Mouse (Mus musculus): ENCODE data around the gene Olfr530. TPM values are rescaled to one million over a fixed set of nuclear protein-coding genes. Genes with fewer than 3 reads are reported as not detected.

Olfr530 gene
- total RNA-seq (2014; rRNA removed) (not detected in 2 replicates), polyA plus RNA-seq (2015; fragmentation: Nextera tagmentation; extraction: Ambion mirVana) (not detected in 2 replicates)

DNA sequence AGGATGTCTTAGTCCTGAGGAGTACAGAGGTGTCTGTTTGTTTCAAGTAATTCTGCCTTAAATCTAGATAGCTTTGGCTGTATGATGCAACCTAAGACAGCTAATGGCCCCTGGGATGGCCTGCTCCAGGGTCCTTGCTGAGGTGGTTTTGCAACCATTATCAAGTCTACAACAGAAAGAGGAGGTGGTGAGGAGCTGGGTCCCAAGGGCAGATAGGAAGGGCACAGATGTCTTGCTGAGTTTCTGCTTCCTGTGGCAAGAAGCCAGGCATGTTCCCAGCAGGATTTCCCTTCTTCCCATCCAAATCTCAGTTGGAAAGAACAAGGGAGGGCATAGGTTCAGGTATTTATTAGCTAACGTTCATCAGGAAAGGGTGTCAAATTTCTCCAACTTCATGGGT is at the start of gene Olfr530:
Gene Olfr530 (minus strand): TSS at position 101 of the 400 bp plus-strand sequence.
- Histone ChIP-seq H3K9ac (replicated peaks; ENCODE audit: low read length, poor library complexity, severe bottlenecking) (no peak within 1 kb of the TSS), H3K36me3 (ENCODE audit: insufficient read depth, low read length) (no peaks in the 10 kb centered on the region), H3K4me1 (ENCODE audit: insufficient read depth, low read length) (no peaks in the 10 kb centered on the region), H3K4me3 (ENCODE audit: low read depth, low read length) (no peak within 1 kb of the TSS), H3K27ac (ENCODE audit: low read depth, low read length) (no peak within 1 kb of the TSS), H3K4me2 (ENCODE audit: low read depth, low read length, poor library complexity, severe bottlenecking) (no peak within 1 kb of the TSS), H3K27me3 (ENCODE audit: insufficient read depth, low read length) (no peaks in the 10 kb centered on the region), H3K9me3 (ENCODE audit: low read length) (no peaks in the 10 kb centered on the region)
- TF ChIP-seq CTCF (IDR thresholded peaks at IDR 0.05) = no peak
- no peak for DNase-seq (ENCODE audit: low spot score)
- 62% methylated on average over 1 of the region's 1 CpGs for WGBS
- no peak for ATAC-seq (ENCODE audit: low FRiP score)

DNA sequence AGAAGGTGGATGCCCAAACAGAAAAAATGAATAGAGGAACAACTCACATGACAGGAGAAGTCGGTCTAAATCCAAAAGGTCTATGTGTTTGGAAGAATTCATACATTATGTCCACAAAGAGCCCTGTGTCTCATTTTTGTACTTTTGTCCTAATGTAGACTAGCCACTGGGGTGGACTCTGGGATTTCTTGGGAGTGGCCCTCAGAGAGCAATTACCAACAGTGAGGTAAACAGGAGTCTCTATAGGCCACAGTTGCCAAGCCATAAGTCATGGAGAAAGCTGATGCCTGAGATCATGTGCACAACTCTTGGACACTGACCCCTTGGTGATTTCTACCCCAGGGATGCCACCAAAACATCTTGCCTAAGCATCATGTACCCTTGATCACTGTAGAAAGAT is 45.4 kb upstream of the Olfr530 start, which contains the start of gene Olfr532:
Gene Olfr532 (minus strand): TSS at position 101 of the 400 bp plus-strand sequence.
- H3K9me3 ChIP-seq (ENCODE audit: low read length) = no peaks in the 10 kb centered on the region
- TF ChIP-seq CTCF (IDR thresholded peaks at IDR 0.05) = no peak
- DNase-seq (ENCODE audit: low spot score) (no peak), ATAC-seq (ENCODE audit: low FRiP score) (no peak)
- 91% methylated on average over 1 of the region's 1 CpGs for WGBS
- no peak within 1 kb of the TSS for H3K9ac ChIP-seq (replicated peaks; ENCODE audit: low read length, poor library complexity, severe bottlenecking)
- no peaks in the 10 kb centered on the region for H3K36me3 ChIP-seq (ENCODE audit: insufficient read depth, low read length)
- no peaks in the 10 kb centered on the region for H3K27me3 ChIP-seq (ENCODE audit: insufficient read depth, low read length)
- no peaks in the 10 kb centered on the region for H3K4me1 ChIP-seq (ENCODE audit: insufficient read depth, low read length)
- no peak within 1 kb of the TSS for H3K4me2 ChIP-seq (ENCODE audit: low read depth, low read length, poor library complexity, severe bottlenecking)
- H3K4me3 ChIP-seq (ENCODE audit: low read depth, low read length) = no peak within 1 kb of the TSS
- no peak within 1 kb of the TSS for H3K27ac ChIP-seq (ENCODE audit: low read depth, low read length)

DNA sequence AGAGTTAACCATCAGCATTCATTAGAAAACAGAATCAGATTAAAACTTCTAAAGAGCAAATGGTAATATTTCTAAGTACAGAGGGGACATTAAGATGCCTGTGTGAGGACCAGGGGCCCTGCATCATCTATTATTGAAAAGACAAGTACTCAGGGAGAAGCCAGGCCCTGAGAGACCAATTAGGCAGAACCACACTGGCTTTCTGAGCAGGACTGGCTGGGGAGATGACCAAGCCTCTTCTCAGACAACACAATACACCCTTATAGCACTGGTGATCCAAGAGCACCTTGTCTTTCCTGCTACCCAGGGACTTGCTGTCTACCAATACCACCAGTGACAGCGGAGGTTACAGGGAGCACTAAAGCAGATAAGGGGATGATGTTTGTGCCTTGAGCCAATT is 26.7 kb upstream of the Olfr530 start, which contains the start of gene Olfr531:
Gene Olfr531 (minus strand): TSS at position 101 of the 400 bp plus-strand sequence.
- ATAC-seq (ENCODE audit: low FRiP score) (no peak), DNase-seq (ENCODE audit: low spot score) (no peak)
- Histone ChIP-seq H3K36me3 (ENCODE audit: insufficient read depth, low read length) (no peaks in the 10 kb centered on the region), H3K4me2 (ENCODE audit: low read depth, low read length, poor library complexity, severe bottlenecking) (no peak within 1 kb of the TSS), H3K27me3 (ENCODE audit: insufficient read depth, low read length) (no peaks in the 10 kb centered on the region), H3K9me3 (ENCODE audit: low read length) (no peaks in the 10 kb centered on the region), H3K9ac (replicated peaks; ENCODE audit: low read length, poor library complexity, severe bottlenecking) (no peak within 1 kb of the TSS), H3K4me1 (ENCODE audit: insufficient read depth, low read length) (no peaks in the 10 kb centered on the region), H3K4me3 (ENCODE audit: low read depth, low read length) (no peak within 1 kb of the TSS), H3K27ac (ENCODE audit: low read depth, low read length) (no peak within 1 kb of the TSS)
- 93% methylated on average over 1 of the region's 1 CpGs for WGBS
- TF ChIP-seq CTCF (IDR thresholded peaks at IDR 0.05) = no peak

DNA sequence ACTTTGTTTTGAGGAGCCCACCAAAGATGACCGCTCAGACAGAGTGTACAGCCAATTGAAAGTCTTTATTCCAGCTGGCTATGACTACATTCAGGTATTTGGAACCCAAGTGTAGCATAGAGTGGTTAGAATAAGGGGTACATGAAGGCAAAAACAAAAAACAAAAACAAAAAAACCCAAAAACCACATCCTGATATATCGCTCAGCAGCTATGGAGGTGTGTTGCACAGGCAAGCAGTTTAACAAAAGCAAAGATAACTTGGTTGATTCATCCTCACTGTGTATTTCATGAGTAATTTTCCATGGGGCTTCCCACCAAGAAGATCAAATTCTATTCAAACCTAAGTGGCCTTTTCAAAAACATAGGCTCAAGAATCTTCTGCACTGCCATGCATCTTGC is 780 bp upstream of the Olfr530 start:
- WGBS = 97% methylated on average over 2 of the region's 2 CpGs
- no peaks in the 10 kb centered on the region for H3K9me3 ChIP-seq (ENCODE audit: low read length)
- H3K27me3 ChIP-seq (ENCODE audit: insufficient read depth, low read length) = no peaks in the 10 kb centered on the region
- no peak overlapping the region for H3K4me2 ChIP-seq (ENCODE audit: low read depth, low read length, poor library complexity, severe bottlenecking)
- TF ChIP-seq CTCF (IDR thresholded peaks at IDR 0.05) = no peak
- H3K36me3 ChIP-seq (ENCODE audit: insufficient read depth, low read length) = no peaks in the 10 kb centered on the region
- no peak overlapping the region for H3K27ac ChIP-seq (ENCODE audit: low read depth, low read length)
- DNase-seq (ENCODE audit: low spot score) (no peak), ATAC-seq (ENCODE audit: low FRiP score) (no peak)
- no peaks in the 10 kb centered on the region for H3K4me1 ChIP-seq (ENCODE audit: insufficient read depth, low read length)
- H3K4me3 ChIP-seq (ENCODE audit: low read depth, low read length) = no peak overlapping the region
- no peak overlapping the region for H3K9ac ChIP-seq (replicated peaks; ENCODE audit: low read length, poor library complexity, severe bottlenecking)

DNA sequence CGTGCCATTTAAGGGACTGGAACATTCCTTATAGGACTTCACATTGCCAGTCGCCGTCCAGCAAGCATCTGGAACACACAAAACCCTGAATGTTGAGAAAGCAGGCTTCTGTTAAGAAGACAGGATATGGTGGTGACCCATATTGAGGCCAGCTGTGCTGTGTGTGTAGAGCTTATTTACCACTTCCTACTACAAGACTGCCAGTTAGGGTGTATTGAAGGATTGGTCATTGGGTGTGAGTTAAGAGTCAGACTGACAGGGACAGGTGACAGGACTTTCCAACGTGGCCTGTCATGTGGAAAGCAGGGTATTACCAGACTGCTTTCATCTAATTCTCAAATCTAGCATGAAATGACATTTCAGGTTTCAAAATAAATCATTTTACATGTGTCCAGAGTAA is 1.8 kb downstream of the Olfr530 start:
- Histone ChIP-seq H3K4me1 (ENCODE audit: insufficient read depth, low read length) (no peaks in the 10 kb centered on the region), H3K4me3 (ENCODE audit: low read depth, low read length) (no peak overlapping the region), H3K36me3 (ENCODE audit: insufficient read depth, low read length) (no peaks in the 10 kb centered on the region), H3K9me3 (ENCODE audit: low read length) (no peaks in the 10 kb centered on the region), H3K27me3 (ENCODE audit: insufficient read depth, low read length) (no peaks in the 10 kb centered on the region), H3K4me2 (ENCODE audit: low read depth, low read length, poor library complexity, severe bottlenecking) (no peak overlapping the region), H3K27ac (ENCODE audit: low read depth, low read length) (no peak overlapping the region), H3K9ac (replicated peaks; ENCODE audit: low read length, poor library complexity, severe bottlenecking) (no peak overlapping the region)
- no peak for DNase-seq (ENCODE audit: low spot score)
- 72% methylated on average over 4 of the region's 4 CpGs for WGBS
- TF ChIP-seq CTCF (IDR thresholded peaks at IDR 0.05) = no peak
- no peak for ATAC-seq (ENCODE audit: low FRiP score)

DNA sequence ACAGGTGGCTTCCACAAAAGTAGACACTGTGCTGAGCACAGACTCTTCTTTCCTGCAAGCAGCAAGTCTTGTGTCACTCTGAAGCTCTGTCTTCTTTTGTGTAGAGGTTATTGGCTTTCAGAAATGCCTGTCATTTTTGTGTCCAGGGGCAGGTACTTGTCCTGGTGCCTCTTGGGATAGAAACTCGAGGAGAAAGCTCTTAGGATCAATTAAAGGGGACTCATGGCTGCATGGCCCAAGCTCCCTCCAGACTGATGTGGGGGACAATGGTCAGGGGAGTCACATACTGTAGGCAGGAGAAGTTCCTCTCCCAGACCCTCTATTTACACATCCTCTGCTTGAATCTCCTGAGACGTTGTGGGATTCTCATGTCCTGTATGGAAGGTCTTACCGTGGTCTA is 14.6 kb downstream of the Olfr530 start, which contains the start of gene Olfr60:
Gene Olfr60 (minus strand): TSS at position 101 of the 400 bp plus-strand sequence.
- H3K9me3 ChIP-seq (ENCODE audit: low read length) = no peaks in the 10 kb centered on the region
- no peak within 1 kb of the TSS for H3K4me2 ChIP-seq (ENCODE audit: low read depth, low read length, poor library complexity, severe bottlenecking)
- no peaks in the 10 kb centered on the region for H3K36me3 ChIP-seq (ENCODE audit: insufficient read depth, low read length)
- no peak within 1 kb of the TSS for H3K9ac ChIP-seq (replicated peaks; ENCODE audit: low read length, poor library complexity, severe bottlenecking)
- WGBS = 70% methylated on average over 3 of the region's 3 CpGs
- no peaks in the 10 kb centered on the region for H3K4me1 ChIP-seq (ENCODE audit: insufficient read depth, low read length)
- no peaks in the 10 kb centered on the region for H3K27me3 ChIP-seq (ENCODE audit: insufficient read depth, low read length)
- no peak for TF ChIP-seq CTCF (IDR thresholded peaks at IDR 0.05)
- ATAC-seq (ENCODE audit: low FRiP score) (no peak), DNase-seq (ENCODE audit: low spot score) (no peak)
- H3K27ac ChIP-seq (ENCODE audit: low read depth, low read length) = no peak within 1 kb of the TSS
- H3K4me3 ChIP-seq (ENCODE audit: low read depth, low read length) = no peak within 1 kb of the TSS
